Mouse (Mus musculus) retina, postnatal 1 day (tissue): ENCODE results near the gene A3galt2.

Experiments used
- DNase-seq: peaks from one replicate; pipeline ENCODE4 v3.0.0-alpha.2; 2012

A3galt2 gene

DNA sequence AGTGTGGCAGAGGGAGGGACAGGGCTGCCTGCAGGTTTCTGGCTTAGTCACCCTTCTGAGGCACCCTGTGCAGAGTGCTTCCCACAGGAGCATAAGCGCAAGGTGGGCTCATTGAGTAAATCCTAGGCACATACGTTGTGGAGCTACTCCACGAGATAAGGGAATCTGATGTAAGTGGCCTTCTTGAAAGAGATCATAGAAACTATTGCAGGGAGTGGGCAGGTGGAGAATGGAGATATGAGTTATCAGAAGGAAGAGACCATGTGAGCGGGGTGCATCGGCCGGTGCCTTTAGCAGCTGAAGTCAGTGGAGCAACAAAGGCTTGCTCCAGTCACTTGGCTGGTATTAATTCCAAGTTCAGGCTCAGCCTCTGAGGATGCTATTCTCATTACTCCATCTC, 4.9 kb downstream of the A3galt2 start:
- DNase-seq = no peak

DNA sequence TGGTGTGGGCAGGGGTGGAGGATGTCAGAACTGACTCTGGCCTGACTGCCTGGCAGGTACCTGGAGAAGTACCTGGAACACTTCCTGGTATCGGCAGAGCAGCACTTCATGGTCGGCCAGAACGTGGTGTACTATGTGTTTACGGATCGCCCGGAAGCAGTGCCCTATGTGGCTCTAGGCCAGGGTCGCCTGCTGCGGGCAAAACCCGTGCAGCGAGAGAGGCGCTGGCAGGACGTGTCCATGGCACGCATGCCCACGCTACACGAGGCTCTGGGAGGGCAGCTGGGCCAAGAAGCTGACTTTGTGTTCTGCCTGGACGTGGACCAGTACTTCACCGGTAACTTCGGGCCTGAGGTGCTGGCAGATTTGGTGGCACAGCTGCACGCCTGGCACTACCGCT, 11.8 kb downstream of the A3galt2 start:
- DNase-seq = no peak

DNA sequence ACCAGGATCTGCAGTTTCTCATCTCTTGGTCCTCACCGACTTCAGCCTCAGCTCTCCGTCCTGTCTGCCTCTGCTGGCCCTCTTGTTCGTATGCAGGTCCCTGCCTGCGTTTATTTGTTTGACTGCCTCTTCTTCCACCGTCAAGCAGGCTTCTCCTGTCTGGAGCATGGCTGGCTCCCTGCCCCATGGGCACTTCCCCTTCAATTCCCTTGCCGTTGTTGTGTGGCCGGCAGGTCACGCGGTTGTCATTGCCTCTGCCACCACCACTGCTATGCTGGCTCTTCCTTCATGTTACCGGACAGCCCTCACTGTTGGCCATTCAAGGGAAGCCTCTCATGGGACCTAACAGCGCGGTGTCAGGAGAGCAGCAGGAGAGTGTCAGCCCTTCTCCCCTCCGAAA, 13.0 kb downstream of the A3galt2 start:
- no peak for DNase-seq

DNA sequence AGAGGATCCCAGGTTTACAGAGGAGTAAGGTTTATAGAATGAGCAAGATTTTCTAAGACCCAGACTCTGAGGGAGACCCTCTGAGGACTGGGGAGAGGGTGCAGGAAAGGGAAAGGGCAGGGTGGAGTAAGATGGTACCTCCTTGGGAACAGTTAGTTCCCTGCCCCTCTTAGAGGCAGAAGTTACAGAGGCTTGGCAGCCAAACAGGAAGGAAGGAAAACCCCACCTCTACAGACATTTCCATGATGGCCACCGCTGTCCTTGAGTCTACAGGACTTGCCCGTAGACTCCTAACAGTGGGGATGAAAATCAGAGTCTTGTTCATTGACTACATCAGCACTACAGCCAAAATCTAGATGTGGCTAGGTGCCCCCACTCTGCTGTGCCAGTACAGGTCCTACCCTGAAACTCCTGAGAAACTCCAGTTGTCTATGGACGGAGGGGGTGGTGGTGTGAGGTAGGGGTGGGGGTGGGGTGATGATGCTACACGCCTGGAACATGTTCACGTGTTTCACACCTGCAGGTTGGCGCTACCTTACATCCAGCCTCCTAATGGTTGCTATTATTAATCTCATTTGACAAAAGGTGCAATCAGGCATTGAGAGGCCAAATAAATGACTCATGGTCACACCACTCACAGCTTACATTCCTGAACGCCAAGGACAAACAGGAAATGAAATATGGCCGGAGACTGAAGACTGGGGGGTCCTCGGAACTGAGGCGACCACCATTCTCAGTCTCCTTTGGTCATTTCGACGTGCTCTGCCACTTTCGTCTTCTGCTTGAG, 14.6 kb downstream of the A3galt2 start:
- DNase-seq = no peak

DNA sequence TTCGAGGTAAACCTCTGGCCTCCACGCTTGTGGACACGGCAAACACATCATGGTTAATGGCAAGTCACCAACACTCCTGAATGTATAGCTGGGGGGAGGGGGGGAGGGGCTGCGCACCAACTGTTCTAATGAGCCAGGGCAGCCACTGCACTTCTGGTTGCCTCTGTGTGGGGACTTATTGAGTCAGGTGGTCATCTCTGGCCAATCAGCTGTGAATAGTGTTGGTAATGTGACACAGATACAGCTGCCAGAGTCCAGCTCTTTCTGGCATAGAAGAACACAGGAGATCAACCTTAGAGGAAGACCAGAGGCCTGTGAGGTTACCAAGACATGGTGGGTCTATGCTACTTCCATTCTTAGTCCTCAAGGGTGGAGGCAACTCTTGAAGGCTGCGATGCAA, 15.5 kb downstream of the A3galt2 start:
- peak; percentile 62 for DNase-seq

DNA sequence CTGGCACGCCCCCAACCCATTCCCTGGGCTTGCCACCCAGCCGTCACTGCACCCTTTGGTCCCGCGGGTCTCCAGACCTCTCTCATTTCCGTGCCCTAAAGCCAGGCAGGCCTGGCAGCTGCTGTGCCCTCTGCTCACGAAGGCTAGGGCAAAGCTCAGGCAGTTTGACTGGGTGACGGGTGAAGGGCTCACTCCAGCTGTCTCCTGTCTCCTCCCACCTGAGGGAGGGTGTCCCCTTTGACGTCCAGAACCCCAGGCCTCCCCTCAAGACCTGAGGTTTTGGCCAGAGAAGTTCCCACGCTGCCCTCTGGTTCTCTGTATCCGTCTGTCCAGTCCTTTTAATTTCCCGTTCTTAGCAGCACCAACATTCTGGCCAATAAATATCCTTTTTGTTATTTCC, 18.7 kb downstream of the A3galt2 start:
- no peak for DNase-seq

DNA sequence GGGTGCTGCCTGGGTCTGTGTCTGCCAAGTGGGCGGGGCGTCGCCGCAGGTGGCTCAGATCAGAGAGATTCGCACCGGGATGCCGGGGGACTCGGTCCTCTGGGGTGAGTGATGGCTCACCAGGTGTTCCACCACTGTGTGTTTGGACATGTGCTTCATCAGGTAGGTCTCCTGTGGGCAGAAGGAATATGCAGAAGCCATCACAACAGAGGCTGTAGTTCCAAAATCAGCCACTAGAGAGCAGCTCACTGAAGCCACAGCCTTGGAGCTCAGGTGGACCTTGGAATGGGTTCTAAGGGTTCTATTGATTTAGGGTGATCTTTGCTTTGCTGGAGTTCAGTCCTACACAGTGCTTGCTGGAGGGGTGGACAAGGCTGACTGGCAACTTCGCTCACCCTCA, 19.3 kb downstream of the A3galt2 start:
- peak; percentile 64 for DNase-seq

DNA sequence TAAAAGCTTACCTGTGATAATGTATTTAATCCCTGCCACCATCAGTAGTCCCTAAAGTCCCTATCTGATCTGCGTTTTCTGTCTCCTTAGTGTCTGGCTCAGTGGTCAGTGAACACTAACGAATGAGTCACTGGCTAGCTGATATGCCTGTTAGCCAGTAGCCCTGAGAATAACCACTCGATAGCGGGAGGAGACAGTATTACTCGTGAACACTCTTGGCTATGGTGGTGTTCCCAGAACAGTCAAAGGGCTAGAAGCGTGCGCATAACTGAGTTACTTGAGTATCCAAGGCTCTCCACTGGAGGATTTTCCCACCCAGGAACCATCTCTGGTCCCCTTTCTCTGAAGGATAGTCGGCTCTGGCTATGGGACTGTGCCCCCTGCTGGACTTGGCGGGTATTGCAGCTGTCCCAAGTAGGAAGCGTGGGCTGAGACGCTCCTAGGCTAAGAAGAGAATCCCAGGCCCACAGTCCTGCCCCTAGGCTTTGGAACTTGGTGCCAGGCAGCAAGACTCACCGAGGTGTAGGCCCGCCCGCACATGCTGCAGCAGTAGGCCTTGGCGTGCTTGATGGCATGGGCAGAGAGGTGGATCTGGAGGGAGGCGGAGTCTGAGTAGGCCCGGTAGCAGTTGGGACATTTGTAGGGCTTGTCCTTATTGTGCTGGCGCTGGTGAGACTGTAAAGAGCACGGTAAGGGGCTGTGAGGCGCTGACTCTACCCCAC, 21.6 kb downstream of the A3galt2 start:
- peak; percentile 83 for DNase-seq

DNA sequence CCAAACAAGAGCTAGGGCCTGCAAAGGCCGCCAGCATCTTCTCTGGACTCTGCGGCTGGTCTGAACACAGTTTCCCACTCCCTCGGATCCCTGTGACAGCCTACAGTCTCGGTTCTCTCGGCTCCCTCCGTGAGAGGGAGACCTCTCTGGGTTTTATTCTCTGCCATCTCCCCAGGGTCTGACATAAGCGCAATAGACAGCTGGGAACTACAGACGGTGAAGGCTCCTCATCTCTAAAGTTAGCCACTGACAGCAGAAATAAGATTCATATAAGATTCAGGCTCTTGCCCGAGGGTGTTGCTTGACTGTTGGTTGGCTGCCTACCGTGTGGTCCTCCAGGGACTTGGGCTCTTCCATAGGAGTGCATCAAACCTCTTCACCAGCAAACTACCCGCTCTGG, 22.4 kb downstream of the A3galt2 start:
- no peak for DNase-seq

DNA sequence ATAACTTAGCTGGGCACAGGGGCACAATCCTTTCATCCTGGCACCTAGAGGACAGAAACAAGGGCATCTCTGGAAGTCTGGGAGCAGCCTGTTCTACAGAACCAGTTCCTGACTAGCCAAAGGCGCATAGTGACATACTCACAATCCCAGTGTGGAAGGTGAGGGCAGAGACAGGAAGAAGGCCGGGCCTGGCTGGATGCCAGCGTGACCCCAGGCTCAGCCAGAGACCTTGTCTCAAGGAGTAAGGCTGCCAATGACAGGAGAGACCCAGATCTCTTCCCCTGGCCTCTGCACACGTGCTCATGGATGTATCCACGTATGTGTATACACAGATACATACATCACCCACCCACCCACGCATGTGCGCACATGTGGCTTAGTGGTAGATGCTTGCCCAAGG, 26.9 kb downstream of the A3galt2 start:
- DNase-seq = no peak

DNA sequence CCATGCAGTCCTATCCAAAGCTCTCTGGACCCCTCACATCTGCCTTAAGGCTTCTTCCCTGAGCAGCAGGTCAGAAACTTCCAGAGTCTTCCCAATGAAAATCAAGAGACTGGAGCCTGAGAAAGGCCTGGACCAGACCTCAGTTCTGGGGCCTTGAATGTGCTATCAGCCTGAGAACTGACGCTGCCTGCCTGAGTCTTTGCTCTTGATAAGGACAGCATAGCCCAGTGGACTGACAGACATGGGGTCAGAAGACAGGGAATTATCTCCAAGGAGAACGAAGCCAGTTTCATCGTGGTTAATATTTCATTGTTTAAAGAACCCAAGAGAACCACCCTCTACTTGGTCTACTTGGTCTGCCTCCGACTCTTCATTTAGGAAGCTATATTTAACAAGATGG, 27.5 kb downstream of the A3galt2 start:
- DNase-seq = no peak

DNA sequence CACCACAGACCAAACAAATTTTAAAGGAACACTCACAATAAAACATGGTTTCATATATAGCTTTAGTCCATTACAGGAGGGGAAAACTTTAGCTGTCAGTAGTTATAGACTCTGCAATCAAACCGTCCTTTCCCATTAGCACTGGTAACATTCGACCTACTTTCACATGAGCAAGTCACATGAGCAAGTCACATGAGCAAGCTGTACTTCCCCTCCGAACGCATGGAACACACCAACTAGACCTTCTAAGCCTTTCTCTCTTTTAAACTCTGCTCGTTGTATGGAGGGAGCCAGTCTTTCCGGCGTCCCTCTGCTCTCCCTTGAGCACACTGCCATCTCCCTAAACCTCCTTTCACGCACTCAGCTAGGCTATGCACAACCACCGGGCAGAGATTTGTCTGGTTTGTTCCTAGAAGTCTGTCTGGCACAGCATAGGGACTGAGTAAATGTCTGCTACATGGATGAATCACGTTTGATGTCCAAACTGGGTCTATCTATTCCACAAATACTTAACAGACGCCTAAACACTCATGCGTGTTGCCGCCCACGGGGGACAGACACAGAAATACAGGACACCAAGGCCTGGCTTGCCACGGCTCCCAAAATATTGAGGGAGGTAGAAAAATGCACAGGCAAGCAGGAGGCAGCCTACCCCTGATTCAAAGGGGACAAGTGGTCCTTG, 29.9 kb downstream of the A3galt2 start:
- peak; percentile 47 for DNase-seq

DNA sequence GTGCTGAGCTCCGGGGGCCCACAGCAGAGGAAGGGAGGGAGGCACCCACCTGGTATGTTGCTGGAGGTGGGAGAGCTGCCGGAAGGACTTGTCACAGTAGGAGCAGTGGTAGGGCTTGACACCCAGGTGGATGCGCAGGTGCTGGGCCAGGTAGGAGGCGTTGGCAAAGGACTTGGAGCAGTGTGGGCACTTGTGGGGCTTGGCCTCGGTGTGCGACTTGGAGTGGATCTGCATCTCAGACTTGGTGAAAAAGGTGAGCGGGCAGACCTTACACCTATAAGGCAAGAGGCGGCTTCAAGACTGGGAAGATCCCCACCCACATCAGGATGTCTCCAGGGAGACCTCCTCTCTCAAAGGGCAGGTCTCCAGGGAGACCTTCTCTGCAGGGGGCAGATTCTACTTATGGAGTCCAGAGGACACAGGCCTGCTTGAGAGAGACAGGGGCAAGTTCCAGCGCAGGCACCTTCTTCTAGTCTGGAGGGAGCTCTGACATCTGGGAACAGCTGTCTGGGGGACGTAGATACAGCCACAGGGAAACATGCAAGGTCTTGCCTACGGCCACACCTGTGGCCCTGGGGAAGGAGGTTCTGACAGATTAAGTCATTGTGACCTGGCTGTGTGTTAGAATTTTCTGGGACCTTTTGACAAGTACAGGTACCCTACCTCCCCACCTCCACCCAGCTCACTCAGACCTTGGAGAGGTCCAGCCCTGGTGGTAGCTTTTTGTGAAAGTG, 30.9 kb downstream of the A3galt2 start:
- DNase-seq = no peak

DNA sequence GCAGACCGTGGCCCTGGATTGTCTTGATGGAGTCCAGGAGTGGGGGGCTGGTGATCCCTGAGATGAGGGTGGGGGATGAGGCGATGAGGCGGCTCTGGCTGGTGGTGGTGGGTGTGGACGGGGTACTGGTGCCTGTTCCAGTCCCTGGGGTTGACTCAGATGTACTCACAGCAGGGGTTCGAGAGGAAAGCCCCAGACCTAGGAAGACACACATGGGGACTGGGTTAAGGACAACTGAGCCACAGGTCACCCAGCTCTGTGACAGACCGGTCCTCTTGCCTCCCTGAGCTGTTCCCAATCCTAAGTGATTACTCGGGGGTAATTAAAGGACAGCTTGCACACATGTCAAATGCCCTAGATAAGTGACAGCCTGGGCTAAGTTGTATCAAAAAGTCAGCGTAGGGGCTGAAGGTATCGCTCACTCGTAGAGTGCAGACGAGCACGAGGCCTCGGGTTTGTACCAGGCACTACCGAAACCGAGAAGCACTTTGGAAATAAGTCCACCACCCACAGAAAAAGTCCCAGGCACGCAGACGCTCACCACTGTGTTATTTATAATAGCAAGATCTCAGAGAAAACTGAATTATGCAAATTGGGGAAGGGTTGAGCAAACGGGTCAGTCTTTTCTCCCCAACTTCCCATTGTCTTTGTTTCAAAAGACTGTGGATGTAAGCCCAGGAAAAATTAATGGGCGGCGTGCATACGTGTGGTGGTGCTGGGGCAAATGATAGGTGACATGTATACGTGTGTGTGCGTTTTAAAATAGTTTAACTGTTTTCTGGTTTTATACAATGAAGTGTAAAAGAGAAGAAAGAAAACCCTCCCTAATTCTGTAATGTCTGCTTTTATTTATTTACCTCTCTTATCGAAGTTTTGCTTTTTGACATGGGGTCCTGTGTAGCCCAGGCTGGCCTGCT, 32.1 kb downstream of the A3galt2 start:
- peak; percentile 45 for DNase-seq

DNA sequence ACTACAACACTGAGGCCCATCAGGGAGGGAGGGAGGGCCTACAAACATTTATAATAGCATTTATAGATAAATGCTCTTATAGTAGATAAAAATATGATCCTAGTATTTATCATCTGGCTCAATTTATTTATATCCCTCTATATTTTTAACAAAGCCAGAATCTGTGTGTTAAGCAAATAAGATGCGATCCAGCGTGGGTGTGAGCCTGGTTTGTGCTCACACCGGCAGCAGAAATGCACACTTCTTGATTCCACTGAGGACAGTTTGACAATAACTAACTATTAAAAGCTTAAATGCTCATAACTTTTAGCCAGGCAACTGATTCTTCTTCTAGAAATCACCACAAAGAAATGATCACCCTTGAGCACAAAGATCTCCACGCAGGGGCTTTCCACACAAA, 32.9 kb downstream of the A3galt2 start:
- no peak for DNase-seq

DNA sequence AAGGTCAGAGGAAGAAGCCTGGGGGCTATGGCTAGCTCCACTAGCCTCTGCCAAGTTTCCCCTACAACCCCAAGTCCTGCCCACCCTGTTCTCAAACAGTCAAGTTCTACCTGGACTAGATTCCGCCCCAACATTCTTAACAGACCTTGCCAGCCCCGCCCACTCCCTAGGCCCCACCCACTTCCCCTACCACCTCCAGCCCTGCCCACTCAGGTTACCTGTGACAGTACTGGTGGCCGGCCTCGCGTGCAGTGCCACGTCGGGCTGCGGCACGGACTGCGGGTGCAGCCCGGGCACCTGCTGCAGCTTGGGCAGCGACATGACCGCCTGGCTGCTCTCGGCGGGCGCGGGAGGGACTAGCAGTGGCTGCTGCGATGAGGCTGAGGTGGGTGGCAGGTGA, 34.5 kb downstream of the A3galt2 start:
- DNase-seq = no peak

DNA sequence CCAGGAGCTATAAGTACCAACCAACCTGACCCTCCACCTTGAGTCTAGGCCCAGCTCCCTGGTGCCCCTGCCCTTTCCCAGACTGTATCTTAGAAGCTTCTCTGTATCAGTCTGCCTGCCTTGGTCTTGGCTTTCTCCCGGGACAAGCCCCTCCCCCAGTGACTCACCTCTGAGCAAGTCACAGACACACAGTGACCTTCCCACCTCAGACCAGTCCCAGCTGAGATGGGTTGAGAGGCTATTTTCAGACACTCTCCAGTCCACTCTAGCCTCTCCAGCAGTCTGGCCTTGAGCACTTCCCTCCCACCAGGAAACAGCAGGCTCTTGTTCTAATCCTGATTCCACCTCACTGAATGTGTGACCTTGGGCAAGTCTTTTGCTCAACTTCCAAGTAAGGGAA, 38.5 kb downstream of the A3galt2 start:
- no peak for DNase-seq

DNA sequence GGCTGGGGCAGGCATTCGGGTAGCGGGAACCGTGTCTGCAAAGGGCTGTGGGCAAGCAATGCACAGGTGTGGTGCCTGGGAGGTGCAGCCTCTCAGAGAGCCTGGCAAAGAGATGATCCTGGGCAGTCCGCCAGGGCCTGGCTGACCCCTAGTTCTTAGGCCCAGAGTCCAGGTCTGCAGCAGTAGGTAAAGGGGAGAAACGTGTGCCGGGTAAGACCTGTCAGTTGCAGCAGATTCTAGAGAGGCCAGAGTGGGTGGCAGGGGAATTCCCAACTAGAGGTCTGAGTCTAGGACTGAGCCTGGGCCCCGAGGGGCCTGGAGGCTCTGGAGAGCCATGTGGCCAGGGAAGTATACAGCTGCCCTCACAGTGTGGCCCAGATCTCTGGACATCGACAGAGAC, 39.0 kb downstream of the A3galt2 start:
- no peak for DNase-seq

DNA sequence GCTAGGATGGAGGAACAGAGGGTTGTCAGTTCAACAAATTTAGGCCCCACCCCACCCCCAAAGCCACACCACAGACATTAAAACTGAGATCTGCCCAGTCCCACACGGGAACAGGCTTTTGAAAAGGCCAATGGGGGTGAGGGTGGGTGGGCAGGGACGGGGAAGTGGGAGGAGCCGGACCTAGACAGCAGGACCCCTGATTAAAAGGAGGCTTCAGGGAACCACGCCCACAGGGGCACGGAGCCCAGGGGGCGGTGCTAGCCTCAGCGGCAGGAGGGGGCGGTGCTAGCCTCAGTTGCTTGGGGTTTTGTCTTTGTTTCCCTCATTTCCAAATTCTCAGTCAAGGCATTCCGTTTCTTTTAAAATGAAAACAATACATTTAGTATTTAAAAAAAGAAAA, 40.4 kb downstream of the A3galt2 start:
- DNase-seq = peak; percentile 72

DNA sequence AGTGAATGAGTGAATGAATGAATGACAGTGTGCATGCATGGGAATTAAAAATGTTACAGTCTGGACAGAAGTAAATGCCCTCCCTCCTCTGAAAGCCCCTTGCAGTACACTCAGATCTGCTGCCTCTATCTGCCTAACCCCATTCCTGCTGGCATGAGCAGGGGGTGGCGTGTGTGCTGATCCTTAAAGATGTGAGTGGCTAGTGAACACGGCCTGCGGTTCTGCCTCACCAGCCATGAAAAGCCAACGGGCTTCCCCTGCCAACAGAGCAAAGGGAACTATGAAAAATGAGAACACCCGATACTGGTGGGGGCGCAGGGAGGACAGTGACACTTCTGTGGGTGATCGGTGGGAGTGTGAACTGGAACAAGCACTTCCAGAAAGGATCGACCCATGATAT, 41.6 kb downstream of the A3galt2 start:
- no peak for DNase-seq

DNA sequence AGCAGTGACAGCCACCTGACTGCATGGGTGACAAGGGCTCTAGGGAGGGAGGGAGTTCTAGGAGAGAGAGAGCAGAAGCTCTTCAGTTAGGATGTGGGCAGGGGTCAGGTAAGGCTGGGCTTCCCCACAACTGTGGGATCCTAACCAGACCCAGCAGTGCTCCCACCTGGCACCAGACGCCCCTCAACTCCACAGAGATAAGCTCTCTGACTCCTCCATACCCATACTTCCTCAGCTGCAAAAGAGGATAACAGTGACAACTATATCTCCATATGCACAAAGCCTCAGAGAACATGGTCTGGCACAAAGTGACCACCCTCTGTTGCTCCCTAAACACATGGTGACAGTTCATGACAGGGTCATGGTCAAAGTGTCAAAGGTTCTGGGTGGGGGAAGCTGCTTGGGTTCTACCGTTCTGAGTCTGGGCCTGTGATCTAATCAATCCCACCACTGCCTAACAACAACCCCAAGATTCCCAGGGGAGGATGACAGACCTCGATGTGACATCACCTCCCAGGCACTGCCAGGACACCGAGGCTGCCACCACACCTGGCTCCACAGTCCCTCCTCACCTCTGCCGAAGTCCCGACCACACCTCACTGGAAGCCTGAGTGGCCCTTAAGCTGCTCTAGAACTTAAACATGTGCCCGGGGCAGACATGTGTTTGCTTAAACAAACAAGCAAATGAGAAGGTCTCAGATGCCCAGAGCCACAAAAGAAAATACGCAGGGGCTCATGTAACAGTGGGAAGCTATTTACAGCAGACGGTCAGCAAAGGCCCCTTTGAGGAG, 46.7 kb downstream of the A3galt2 start:
- no peak for DNase-seq
